Mouse (Mus musculus) forebrain, embryonic 12.5 days (tissue): ENCODE measurements around the gene Cep97. TPM values are rescaled to one million over a fixed set of nuclear protein-coding genes. Genes with fewer than 3 reads are reported as not detected.
"Not testable (repeated sequence)": the region's sequence is repeated elsewhere in the genome, so short reads cannot be mapped to it uniquely, and the experiment has no call there.

Experiments used
- ATAC-seq: fragments of 200-750 bp; cut with Nextera tagmentation; 2 replicates; pipeline ENCODE4 v1.8.0; 2017; ENCODE audit warnings: moderate TSS enrichment; ENCODE audit not compliant: low FRiP score
- H3K27ac ChIP-seq: fragments of 300-500 bp; sonication (generic); 2 replicates; pipeline ENCODE4 v1.5.1; 2016; ENCODE audit warnings: mild to moderate bottlenecking
- H3K27me3 ChIP-seq: fragments of 300-500 bp; sonication (generic); 2 replicates; pipeline ENCODE4 v1.6.1; 2016; ENCODE audit warnings: mild to moderate bottlenecking
- H3K36me3 ChIP-seq: fragments of 300-500 bp; sonication (generic); replicated peaks from 2 replicates; pipeline ENCODE4 v1.6.1; 2016; ENCODE audit warnings: mild to moderate bottlenecking
- H3K4me1 ChIP-seq: fragments of 300-500 bp; sonication (generic); 2 replicates; pipeline ENCODE4 v1.6.1; 2016
- H3K4me2 ChIP-seq: fragments of 300-500 bp; sonication (generic); 2 replicates; pipeline ENCODE4 v1.6.1; 2016; ENCODE audit warnings: mild to moderate bottlenecking, moderate library complexity
- H3K4me3 ChIP-seq: fragments of 300-500 bp; sonication (generic); replicated peaks from 2 replicates; pipeline ENCODE4 v1.5.1; 2016; ENCODE audit warnings: mild to moderate bottlenecking
- H3K9ac ChIP-seq: fragments of 300-500 bp; sonication (generic); 2 replicates; pipeline ENCODE4 v1.6.1; 2016; ENCODE audit warnings: mild to moderate bottlenecking
- H3K9me3 ChIP-seq: fragments of 300-500 bp; sonication (generic); 2 replicates; pipeline ENCODE4 v1.6.1; 2016
- WGBS: fragments of 180-500 bp; shearing (Covaris S2); methylation state at CpG from one replicate; pipeline ENCODE4 v1.1.7; 2016; 5-methylcytosine and 5-hydroxymethylcytosine counted together
- polyA plus RNA-seq: library from polyadenylated mRNA; unstranded; fragments of >200 nt; fragmentation: Nextera tagmentation; extraction: Ambion mirVana; gene quantifications from 2 replicates; pipeline ENCODE4 v1.2.1, GENCODE M21; 2016

The Cep97 gene
- polyA plus RNA-seq, 1 experiment from 2014 or later = 22.9 TPM

- Histone ChIP-seq H3K9ac (no peak overlapping the region), H3K27me3 (no peaks in the 10 kb centered on the region), H3K27ac (no peak overlapping the region), H3K9me3 (no peaks in the 10 kb centered on the region), H3K4me3 (no peak overlapping the region), H3K4me2 (no peak overlapping the region), H3K36me3 (peaks cover 7% of the 10 kb centered on the region), H3K4me1 (peaks cover 9% of the 10 kb centered on the region)
- ATAC-seq = no peak
- 72% methylated on average over 4 of the region's 4 CpGs for WGBS
Measured at GRCm38 (mm10) chr16:55964126-55964949, 29.7 kb upstream of the Cep97 start.

DNA sequence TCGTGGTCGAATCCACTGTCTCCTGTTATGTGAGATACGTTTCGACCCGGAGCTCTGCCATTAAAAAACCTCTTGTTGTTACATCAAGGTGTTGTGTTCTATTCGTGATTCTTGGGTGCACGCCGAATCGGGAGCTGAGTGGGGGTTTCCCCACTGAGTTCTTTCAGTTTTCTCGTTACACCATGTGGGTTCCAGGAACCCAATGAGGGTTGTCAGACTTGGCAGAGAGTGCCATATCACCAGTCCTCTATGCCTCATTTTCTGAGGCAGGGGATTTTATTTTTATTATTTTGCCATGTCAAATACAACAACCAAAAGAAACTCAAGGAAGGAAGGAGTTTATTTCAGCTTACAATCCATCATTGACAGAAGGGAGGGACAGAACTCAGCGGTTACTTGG lies 28.4 kb upstream of the Cep97 start:
- H3K4me1 ChIP-seq, H3K27ac ChIP-seq, H3K4me3 ChIP-seq, H3K9ac ChIP-seq, H3K36me3 ChIP-seq, H3K9me3 ChIP-seq, H3K4me2 ChIP-seq, H3K27me3 ChIP-seq, ATAC-seq: not testable (repeated sequence)
- 95% methylated on average over 6 of the region's 11 CpGs for WGBS

DNA sequence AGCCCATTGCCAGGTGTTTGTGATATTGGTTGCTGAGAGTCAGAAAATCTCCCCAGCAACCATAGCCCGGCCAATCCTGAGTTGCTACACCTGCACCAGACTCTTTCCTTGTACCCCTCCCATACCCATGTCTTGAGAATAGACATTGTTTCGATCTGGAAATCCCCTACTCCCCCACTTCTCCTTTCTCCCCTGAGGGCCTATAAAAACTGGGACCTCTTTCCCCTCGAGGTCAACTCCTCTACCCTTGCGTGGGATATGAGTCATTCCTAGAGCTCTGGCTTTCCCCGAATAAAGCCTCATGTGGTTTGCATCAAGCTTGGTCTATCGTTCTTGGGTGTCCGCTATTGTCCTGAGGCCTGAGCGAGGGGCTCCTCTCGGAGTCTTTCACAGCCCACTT lies 19.5 kb upstream of the Cep97 start:
- H3K27me3 ChIP-seq, H3K27ac ChIP-seq, H3K9ac ChIP-seq, H3K4me2 ChIP-seq, ATAC-seq, H3K4me1 ChIP-seq, H3K9me3 ChIP-seq, H3K4me3 ChIP-seq, H3K36me3 ChIP-seq: not testable (repeated sequence)
- 93% methylated on average over 9 of the region's 9 CpGs for WGBS

- no peak overlapping the region for H3K4me2 ChIP-seq
- ATAC-seq = no peak
Measured at GRCm38 (mm10) chr16:55952771-55953170, 18.1 kb upstream of the Cep97 start.

DNA sequence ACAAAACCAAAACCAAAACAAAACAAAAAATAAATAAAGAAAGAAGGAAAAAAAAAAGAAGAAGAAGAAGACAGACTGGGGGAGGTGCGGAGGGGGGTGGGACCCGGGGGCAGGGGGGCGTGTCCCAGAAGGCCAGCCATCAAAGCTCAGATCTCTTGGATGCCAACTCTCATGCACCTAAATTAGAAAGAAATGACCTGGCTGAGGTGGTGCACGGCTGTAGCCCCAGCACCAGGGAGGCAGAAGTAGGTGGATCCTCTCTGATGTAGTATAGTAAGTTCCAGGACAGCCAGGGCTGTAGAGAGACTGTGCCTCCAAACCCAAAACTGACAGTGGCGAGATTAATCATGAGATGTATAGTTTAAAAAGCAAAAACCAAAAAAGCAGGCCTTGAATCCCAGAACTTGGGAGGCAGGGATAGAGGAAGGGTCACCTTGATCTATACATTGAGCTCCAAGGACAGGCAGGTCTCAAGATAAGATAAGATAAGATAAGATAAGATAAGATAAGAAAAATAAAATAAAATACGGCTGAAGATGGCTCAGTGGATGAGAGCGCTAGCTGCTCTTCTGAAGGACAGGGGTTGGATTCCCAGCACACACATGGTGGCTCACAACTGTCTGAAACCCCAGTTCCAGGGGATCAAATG lies 17.1 kb upstream of the Cep97 start:
- 0 out of 2 replicates have a peak, but pooled peaks have one; percentile 27 for ATAC-seq
- H3K36me3 ChIP-seq = no peaks in the 10 kb centered on the region
- WGBS = 75% methylated on average over 7 of the region's 7 CpGs

More at GRCm38 (mm10) chr16:55952771-55953170, 18.1 kb upstream of the Cep97 start:
- H3K4me3 ChIP-seq = no peak overlapping the region
- H3K9me3 ChIP-seq = 0 out of 2 replicates have a peak, but pooled peaks cover 2% of the 10 kb centered on the region
- no peak overlapping the region for H3K27ac ChIP-seq
- H3K36me3 ChIP-seq = no peaks in the 10 kb centered on the region
- no peaks in the 10 kb centered on the region for H3K27me3 ChIP-seq
- H3K4me1 ChIP-seq = no peaks in the 10 kb centered on the region
- no peak overlapping the region for H3K9ac ChIP-seq

DNA sequence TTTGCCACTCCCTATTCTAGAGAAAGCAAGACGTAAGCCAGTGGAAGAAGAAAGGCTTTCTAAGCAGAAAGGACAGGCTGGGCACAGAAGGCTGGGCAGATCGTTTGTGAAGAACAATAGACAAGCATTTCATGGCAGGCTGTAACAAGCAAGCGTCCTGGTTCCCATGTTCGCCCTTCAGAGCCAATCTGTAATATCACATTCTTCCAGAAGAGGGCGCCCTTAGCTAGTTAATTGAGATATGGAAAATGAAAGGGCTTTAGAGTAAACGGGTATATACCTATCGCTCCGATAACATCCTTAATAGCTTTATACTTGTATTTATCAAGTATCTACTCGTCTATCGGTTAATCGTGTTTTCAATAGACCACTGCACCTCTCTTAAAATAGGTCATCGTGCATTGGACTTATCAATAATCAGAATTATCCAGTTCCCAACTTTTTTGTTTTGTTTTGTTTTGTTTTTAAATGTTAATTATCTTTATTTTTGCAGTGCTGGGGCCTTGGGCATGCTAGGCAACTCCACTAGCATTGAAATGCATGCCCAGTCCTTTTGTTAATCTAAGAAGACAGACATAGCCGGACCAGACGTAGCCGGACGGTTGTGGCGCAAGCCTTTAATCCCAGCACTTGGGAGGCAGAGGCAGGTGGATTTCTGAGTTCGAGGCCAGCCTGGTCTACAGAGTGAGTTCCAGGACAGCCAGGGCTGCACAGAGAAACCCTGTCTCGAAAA lies 16.5 kb upstream of the Cep97 start:
- no peak overlapping the region for H3K27ac ChIP-seq
- no peaks in the 10 kb centered on the region for H3K27me3 ChIP-seq
- H3K36me3 ChIP-seq = no peaks in the 10 kb centered on the region
- H3K9me3 ChIP-seq = 0 out of 2 replicates have a peak, but pooled peaks cover 2% of the 10 kb centered on the region
- H3K4me3 ChIP-seq = no peak overlapping the region
- H3K9ac ChIP-seq = no peak overlapping the region
- peak; percentile 65 for ATAC-seq
- no peak overlapping the region for H3K4me2 ChIP-seq
- H3K4me1 ChIP-seq = no peaks in the 10 kb centered on the region
- 42% methylated on average over 19 of the region's 19 CpGs for WGBS

More for the DNA sequence above, 17.1 kb upstream of the Cep97 start:
- H3K4me2 ChIP-seq = no peak overlapping the region
- H3K27me3 ChIP-seq = no peaks in the 10 kb centered on the region
- H3K4me1 ChIP-seq = no peaks in the 10 kb centered on the region
- H3K9ac ChIP-seq = no peak overlapping the region
- H3K27ac ChIP-seq = no peak overlapping the region
- no peak overlapping the region for H3K4me3 ChIP-seq
- H3K9me3 ChIP-seq = 0 out of 2 replicates have a peak, but pooled peaks cover 2% of the 10 kb centered on the region

GRCm38 (mm10) chr16:55950462-55950861 lies 15.8 kb upstream of the Cep97 start:
- no peaks in the 10 kb centered on the region for H3K4me1 ChIP-seq
- 0 out of 2 replicates have a peak, but pooled peaks cover 2% of the 10 kb centered on the region for H3K9me3 ChIP-seq
- H3K4me3 ChIP-seq = no peak overlapping the region
- H3K27me3 ChIP-seq = no peaks in the 10 kb centered on the region
- H3K27ac ChIP-seq = no peak overlapping the region
- 72% methylated on average over 3 of the region's 3 CpGs for WGBS
- no peaks in the 10 kb centered on the region for H3K36me3 ChIP-seq
- ATAC-seq = no peak
- H3K9ac ChIP-seq = no peak overlapping the region
- no peak overlapping the region for H3K4me2 ChIP-seq

GRCm38 (mm10) chr16:55948963-55949362 lies 14.3 kb upstream of the Cep97 start:
- H3K36me3 ChIP-seq = no peaks in the 10 kb centered on the region
- no peak overlapping the region for H3K9ac ChIP-seq
- ATAC-seq = no peak
- no peak overlapping the region for H3K27ac ChIP-seq
- no peaks in the 10 kb centered on the region for H3K9me3 ChIP-seq
- H3K4me2 ChIP-seq = no peak overlapping the region
- WGBS = 68% methylated on average over 7 of the region's 7 CpGs
- no peaks in the 10 kb centered on the region for H3K27me3 ChIP-seq
- H3K4me1 ChIP-seq = no peaks in the 10 kb centered on the region
- no peak overlapping the region for H3K4me3 ChIP-seq

GRCm38 (mm10) chr16:55947876-55948410 lies 13.3 kb upstream of the Cep97 start:
- H3K27ac ChIP-seq, H3K4me3 ChIP-seq, H3K27me3 ChIP-seq, ATAC-seq, H3K4me1 ChIP-seq, H3K9me3 ChIP-seq, H3K4me2 ChIP-seq, H3K36me3 ChIP-seq, H3K9ac ChIP-seq: not testable (repeated sequence)
- 93% methylated on average over 2 of the region's 2 CpGs for WGBS

DNA sequence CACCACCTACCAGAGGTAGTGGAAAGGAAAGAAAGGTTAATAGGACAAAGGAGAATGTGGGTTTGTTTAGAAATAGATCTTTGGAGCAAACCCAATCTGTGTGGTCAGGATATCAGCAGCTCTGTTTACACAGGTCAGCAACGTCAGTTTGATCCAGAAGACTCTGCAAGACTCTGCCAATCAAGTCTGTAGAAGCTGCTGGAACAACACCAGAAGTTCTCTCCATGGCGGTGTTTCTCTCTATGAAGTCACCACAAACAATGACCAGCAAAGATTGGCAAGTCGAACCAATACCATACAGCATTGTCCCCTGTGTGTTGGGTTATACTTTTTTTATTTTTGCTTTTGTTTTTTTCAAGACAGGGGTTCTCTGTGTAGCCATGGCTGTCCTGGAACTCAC lies 12.6 kb upstream of the Cep97 start:
- Histone ChIP-seq H3K27me3 (no peaks in the 10 kb centered on the region), H3K4me1 (no peaks in the 10 kb centered on the region), H3K9ac (no peak overlapping the region), H3K4me2 (no peak overlapping the region), H3K27ac (no peak overlapping the region), H3K9me3 (no peaks in the 10 kb centered on the region), H3K36me3 (no peaks in the 10 kb centered on the region), H3K4me3 (no peak overlapping the region)
- 79% methylated on average over 3 of the region's 3 CpGs for WGBS
- no peak for ATAC-seq

GRCm38 (mm10) chr16:55940781-55941180 lies 6.1 kb upstream of the Cep97 start:
- H3K4me1 ChIP-seq = no peaks in the 10 kb centered on the region
- H3K4me2 ChIP-seq = no peak overlapping the region
- no peak overlapping the region for H3K27ac ChIP-seq
- ATAC-seq = no peak
- no peaks in the 10 kb centered on the region for H3K9me3 ChIP-seq
- no peak overlapping the region for H3K9ac ChIP-seq
- WGBS = 90% methylated on average over 4 of the region's 4 CpGs
- H3K27me3 ChIP-seq = no peaks in the 10 kb centered on the region
- no peaks in the 10 kb centered on the region for H3K36me3 ChIP-seq
- no peak overlapping the region for H3K4me3 ChIP-seq

DNA sequence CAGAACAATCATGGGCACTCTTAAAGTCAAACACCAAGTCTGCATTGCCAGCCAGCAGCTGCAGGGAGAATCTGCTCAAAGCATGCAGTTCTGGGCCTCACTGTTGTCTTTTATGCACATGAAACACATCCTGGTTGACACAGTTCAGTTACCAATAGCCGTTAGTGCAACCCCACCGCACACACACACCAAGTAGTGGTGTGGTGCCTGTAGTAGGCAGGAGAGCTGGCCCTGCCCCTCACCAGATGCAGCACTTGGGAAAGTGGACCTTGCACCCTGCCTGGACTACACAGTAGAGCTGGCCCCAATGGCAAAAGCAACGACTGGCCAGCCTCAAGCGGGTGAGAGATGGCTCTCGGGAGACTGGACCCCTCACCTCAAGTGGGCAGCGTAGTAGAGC lies 5.0 kb upstream of the Cep97 start:
- no peaks in the 10 kb centered on the region for H3K9me3 ChIP-seq
- WGBS = 91% methylated on average over 6 of the region's 6 CpGs
- no peaks in the 10 kb centered on the region for H3K27me3 ChIP-seq
- no peak overlapping the region for H3K9ac ChIP-seq
- no peaks in the 10 kb centered on the region for H3K4me1 ChIP-seq
- no peak overlapping the region for H3K4me2 ChIP-seq
- no peak overlapping the region for H3K4me3 ChIP-seq
- ATAC-seq = no peak
- H3K36me3 ChIP-seq = no peaks in the 10 kb centered on the region
- no peak overlapping the region for H3K27ac ChIP-seq
